ENCODE assay signal across 18 mouse cellular contexts in genomic region chr9:118083834-118084233, GRCm38 (mm10).
"Had no signal": no experiment of that assay in that cellular context is flagged by ENCODE, and none has a peak within 500 bp of the region (broad histone marks: within the 10 kb centered on the region; RNA-seq: fewer than 3 reads in every experiment).

No protein-coding gene starts in this region.

- H3K4me2 ChIP-seq: midbrain, embryonic 12.5 days had no signal

- H3K27ac ChIP-seq: kidney, postnatal 0 days; layer of hippocampus, adult 2 months; limb, embryonic 10.5 days; limb, embryonic 13.5 days; liver, embryonic 12.5 days; liver, embryonic 15.5 days; midbrain, embryonic 12.5 days; neural tube, embryonic 12.5 days; neural tube, embryonic 15.5 days had no signal

- ATAC-seq: liver, embryonic 12.5 days had no signal

- H3K9ac ChIP-seq: limb, embryonic 13.5 days; liver, embryonic 12.5 days; midbrain, embryonic 12.5 days; neural tube, embryonic 12.5 days; neural tube, embryonic 15.5 days had no signal

- DNase-seq: kidney, adult 2 months; kidney, postnatal 25 days; layer of hippocampus, adult 9-11 months; liver; lung, adult 2 months; lung, postnatal 14 days; lung, postnatal 4 days; thymus, adult 18-20 months; thymus, postnatal 36 days had no signal

- H3K4me3 ChIP-seq: layer of hippocampus, adult 2 months; limb, embryonic 10.5 days; limb, embryonic 13.5 days; liver, embryonic 12.5 days; midbrain, embryonic 12.5 days; neural tube, embryonic 12.5 days had no signal

- H3K9me3 ChIP-seq: limb, embryonic 10.5 days; limb, embryonic 13.5 days; liver, embryonic 12.5 days; liver, embryonic 15.5 days; midbrain, embryonic 12.5 days; neural tube, embryonic 12.5 days; neural tube, embryonic 15.5 days had no signal

- H3K27me3 ChIP-seq: limb, embryonic 13.5 days; liver, embryonic 12.5 days; liver, embryonic 15.5 days; midbrain, embryonic 12.5 days; neural tube, embryonic 12.5 days; neural tube, embryonic 15.5 days had no signal

- H3K36me3 ChIP-seq: limb, embryonic 10.5 days; limb, embryonic 13.5 days; liver, embryonic 12.5 days; liver, embryonic 15.5 days; midbrain, embryonic 12.5 days; neural tube, embryonic 12.5 days; neural tube, embryonic 15.5 days had no signal
